Mouse (Mus musculus) spleen, adult 12 weeks (tissue): ENCODE data around the gene Dot1l.
A peak's percentile ranks its signal among the peaks of the same experiment; 100 is the strongest.

ENCODE experiments used
- DNase-seq: peaks from one replicate; pipeline ENCODE4 v3.0.0; 2022; ENCODE audit warnings: low spot score

Dot1l gene

GRCm38 (mm10) chr10:80792175-80793032, 37.4 kb downstream of the Dot1l start:
- no peak for DNase-seq

- DNase-seq = no peak
Measured at GRCm38 (mm10) chr10:80793033-80793784, 38.2 kb downstream of the Dot1l start.

GRCm38 (mm10) chr10:80793803-80794202, 38.8 kb downstream of the Dot1l start:
- DNase-seq = no peak

GRCm38 (mm10) chr10:80794750-80795149, 39.7 kb downstream of the Dot1l start:
- DNase-seq = no peak

GRCm38 (mm10) chr10:80796307-80796848, 41.4 kb downstream of the Dot1l start:
- DNase-seq = no peak

- peak; percentile 32 for DNase-seq
Measured at GRCm38 (mm10) chr10:80797186-80798149, 42.5 kb downstream of the Dot1l start.

GRCm38 (mm10) chr10:80798150-80799006, 43.4 kb downstream of the Dot1l start, which contains the start of the genes Sf3a2 and Plekhj1:
Gene Sf3a2 (plus strand): TSS chr10:80798198.
Gene Plekhj1 (minus strand): TSS chr10:80798626.
- DNase-seq = peak; percentile 95

GRCm38 (mm10) chr10:80799070-80799566, 44.1 kb downstream of the Dot1l start:
- no peak for DNase-seq

- no peak for DNase-seq
Measured at GRCm38 (mm10) chr10:80802204-80802912, 47.4 kb downstream of the Dot1l start.

GRCm38 (mm10) chr10:80802996-80803395, 48.0 kb downstream of the Dot1l start:
- DNase-seq = no peak

- DNase-seq = no peak
Measured at GRCm38 (mm10) chr10:80804340-80804739, 49.3 kb downstream of the Dot1l start.

GRCm38 (mm10) chr10:80804916-80805315, 49.9 kb downstream of the Dot1l start, which contains the start of gene Amh:
Gene Amh (plus strand): TSS chr10:80805243.
- DNase-seq = no peak

- DNase-seq = no peak
Measured at GRCm38 (mm10) chr10:80805322-80805721, 50.3 kb downstream of the Dot1l start.

GRCm38 (mm10) chr10:80805925-80806324, 50.9 kb downstream of the Dot1l start:
- peak; percentile 72 for DNase-seq

- no peak for DNase-seq
Measured at GRCm38 (mm10) chr10:80806341-80807056, 51.5 kb downstream of the Dot1l start.

- no peak for DNase-seq
Measured at GRCm38 (mm10) chr10:80807057-80807627, 52.1 kb downstream of the Dot1l start.

- DNase-seq = no peak
Measured at GRCm38 (mm10) chr10:80808099-80808984, 53.3 kb downstream of the Dot1l start.
